Mouse (Mus musculus): ENCODE results near the gene Atrnl1.
A peak's percentile ranks its signal among the peaks of the same experiment; 100 is the strongest.

The Atrnl1 gene

GRCm38 (mm10) chr19:57713138-57713537, 102.3 kb downstream of the Atrnl1 start:
- DNase-seq (ENCODE audit: low spot score) = no peak

GRCm38 (mm10) chr19:57724920-57725319, 114.1 kb downstream of the Atrnl1 start:
- DNase-seq (ENCODE audit: low spot score) = peak; percentile 51

GRCm38 (mm10) chr19:57725326-57725725, 114.5 kb downstream of the Atrnl1 start:
- no peak for DNase-seq (ENCODE audit: low spot score)

GRCm38 (mm10) chr19:57727009-57727408, 116.2 kb downstream of the Atrnl1 start:
- no peak for DNase-seq (ENCODE audit: low spot score)

- DNase-seq (ENCODE audit: low spot score) = no peak
These were observed 126.6 kb downstream of the Atrnl1 start for GRCm38 (mm10) chr19:57737475-57737874.

- DNase-seq (ENCODE audit: low spot score) = no peak
These were observed 134.7 kb downstream of the Atrnl1 start for GRCm38 (mm10) chr19:57745579-57745978.

GRCm38 (mm10) chr19:57746553-57746952, 135.7 kb downstream of the Atrnl1 start:
- no peak for DNase-seq (ENCODE audit: low spot score)

GRCm38 (mm10) chr19:57752189-57752588, 141.4 kb downstream of the Atrnl1 start:
- no peak for DNase-seq (ENCODE audit: low spot score)

- DNase-seq (ENCODE audit: low spot score) = no peak
These were observed 151.7 kb downstream of the Atrnl1 start for GRCm38 (mm10) chr19:57762526-57762925.

GRCm38 (mm10) chr19:57764576-57765371, 153.9 kb downstream of the Atrnl1 start:
- no peak for DNase-seq (ENCODE audit: low spot score)

- no peak for DNase-seq (ENCODE audit: low spot score)
These were observed 156.2 kb downstream of the Atrnl1 start for GRCm38 (mm10) chr19:57767051-57767450.

GRCm38 (mm10) chr19:57768661-57769060, 157.8 kb downstream of the Atrnl1 start:
- no peak for DNase-seq (ENCODE audit: low spot score)

GRCm38 (mm10) chr19:57782366-57783089, 171.7 kb downstream of the Atrnl1 start:
- DNase-seq (ENCODE audit: low spot score) = no peak

- no peak for DNase-seq (ENCODE audit: low spot score)
These were observed 175.9 kb downstream of the Atrnl1 start for GRCm38 (mm10) chr19:57786699-57787098.

GRCm38 (mm10) chr19:57802207-57802606, 191.4 kb downstream of the Atrnl1 start:
- DNase-seq (ENCODE audit: low spot score) = no peak

GRCm38 (mm10) chr19:57802771-57803482, 192.1 kb downstream of the Atrnl1 start:
- DNase-seq (ENCODE audit: low spot score) = no peak

GRCm38 (mm10) chr19:57803483-57803820, 192.6 kb downstream of the Atrnl1 start:
- no peak for DNase-seq (ENCODE audit: low spot score)

GRCm38 (mm10) chr19:57808363-57808762, 197.5 kb downstream of the Atrnl1 start:
- no peak for DNase-seq (ENCODE audit: low spot score)

GRCm38 (mm10) chr19:57814291-57814690, 203.5 kb downstream of the Atrnl1 start:
- no peak for DNase-seq (ENCODE audit: low spot score)

- DNase-seq (ENCODE audit: low spot score) = peak; percentile 14
These were observed 205.6 kb downstream of the Atrnl1 start for GRCm38 (mm10) chr19:57816221-57816996.

- no peak for DNase-seq (ENCODE audit: low spot score)
These were observed 206.9 kb downstream of the Atrnl1 start for GRCm38 (mm10) chr19:57817736-57818135.

- no peak for DNase-seq (ENCODE audit: low spot score)
These were observed 212.6 kb downstream of the Atrnl1 start for GRCm38 (mm10) chr19:57823446-57823845.

Measured in urinary bladder, postnatal 25 days (tissue).